Mouse (Mus musculus) bone marrow, adult 2 months (tissue): ENCODE results near the gene E130116L18Rik.
"Not testable (repeated sequence)": the region's sequence is repeated elsewhere in the genome, so short reads cannot be mapped to it uniquely, and the experiment has no call there.

Experiments
- CTCF ChIP-seq: fragments of 200-500 bp; IDR thresholded peaks from 2 replicates; pipeline ENCODE4 v1.5.1; 2011; ENCODE audit warnings: low read length, control low read depth; ENCODE audit not compliant: control insufficient read depth, insufficient read depth
- POLR2A ChIP-seq: fragments of 200-500 bp; IDR thresholded peaks from 2 replicates; pipeline ENCODE4 v1.6.1; 2011; ENCODE audit warnings: low read depth, mild to moderate bottlenecking, control low read depth, low read length, borderline replicate concordance; ENCODE audit not compliant: control insufficient read depth

DNA sequence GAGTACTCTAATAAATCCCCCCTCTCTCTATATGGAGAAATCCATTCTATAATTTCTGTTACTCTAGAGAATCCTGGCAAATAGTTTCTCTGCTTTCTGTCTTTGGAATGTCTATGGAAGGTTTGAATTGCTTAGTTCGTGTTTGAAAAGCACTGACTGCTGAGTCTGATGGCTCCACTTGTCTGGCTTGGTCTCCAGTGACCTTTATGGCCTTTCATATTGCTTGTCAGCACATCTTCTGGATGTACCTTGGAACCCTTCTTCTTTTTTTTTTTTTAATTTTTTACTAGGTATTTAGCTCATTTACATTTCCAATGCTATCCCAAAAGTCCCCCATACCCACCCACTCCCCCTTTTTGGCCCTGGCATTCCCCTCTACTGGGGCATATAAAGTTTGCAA lies 1.4 kb upstream of the E130116L18Rik start:
- not testable (repeated sequence) for TF ChIP-seq CTCF, POLR2A
